Mouse (Mus musculus): ENCODE results near the gene Lce1h.
A peak's percentile ranks its signal among the peaks of the same experiment; 100 is the strongest.

Lce1h gene

GRCm38 (mm10) chr3:92764965-92765364 lies at the start of gene Lce1h:
Gene Lce1h, minus strand, starts transcription at chr3:92765065.
- no peak for DNase-seq (ENCODE audit: low read depth, low spot score)

- DNase-seq (ENCODE audit: low read depth, low spot score), result no peak
These were observed 42.9 kb upstream of the Lce1h start, which contains the start of gene Lce1k for GRCm38 (mm10) chr3:92807791-92808190. Gene Lce1k, minus strand, starts transcription at chr3:92807891.

GRCm38 (mm10) chr3:92790414-92790813 lies 25.5 kb upstream of the Lce1h start, which contains the start of gene Lce1j:
Gene Lce1j, minus strand, starts transcription at chr3:92790514.
- DNase-seq (ENCODE audit: low read depth, low spot score), result no peak

DNA sequence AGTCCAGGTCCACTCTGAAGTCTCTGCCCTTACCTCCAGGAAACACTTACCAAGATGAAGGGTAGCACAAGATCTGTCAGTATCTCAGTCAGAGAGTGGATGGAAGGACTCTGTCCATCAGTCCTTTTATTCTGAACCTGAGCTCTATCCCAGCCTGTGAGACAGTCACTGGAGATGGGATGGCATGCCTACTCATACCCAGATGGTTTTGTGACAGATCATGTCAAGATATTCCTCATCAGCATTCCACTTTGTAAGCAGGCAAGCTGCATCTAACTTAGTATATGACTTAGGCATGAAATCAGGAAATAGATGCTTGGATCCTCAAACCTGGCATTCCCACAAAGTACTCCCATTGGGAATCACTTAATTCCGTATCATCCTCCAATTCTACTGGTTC lies 13.9 kb upstream of the Lce1h start, which contains the start of gene Lce1i:
Lce1i (minus strand) TSS at position 101 of the 400 bp plus-strand sequence.
- no peak for DNase-seq (ENCODE audit: low read depth, low spot score)

DNA sequence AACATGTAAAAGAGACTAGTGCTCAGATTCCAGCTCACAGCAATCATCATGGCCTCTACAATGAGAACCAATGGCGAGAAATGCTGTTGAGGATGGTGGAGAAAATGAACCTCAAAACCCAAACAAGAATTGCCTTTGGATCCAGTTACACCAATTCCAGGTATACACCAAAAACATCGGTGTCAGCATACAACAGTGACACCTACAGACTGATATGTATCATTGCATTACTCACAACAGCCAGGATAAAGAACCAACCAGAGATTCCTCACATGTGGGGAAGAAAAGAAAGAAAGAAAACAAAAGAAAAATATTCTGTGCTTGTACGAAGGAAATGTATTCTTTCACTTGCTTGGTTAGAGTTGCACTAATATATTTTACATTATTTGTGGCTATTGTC lies 6.7 kb upstream of the Lce1h start:
- peak; percentile 46 for DNase-seq (ENCODE audit: low read depth, low spot score)

- DNase-seq (ENCODE audit: low read depth, low spot score), result peak; percentile 10
These were observed 11.7 kb downstream of the Lce1h start for GRCm38 (mm10) chr3:92753197-92753596.

DNA sequence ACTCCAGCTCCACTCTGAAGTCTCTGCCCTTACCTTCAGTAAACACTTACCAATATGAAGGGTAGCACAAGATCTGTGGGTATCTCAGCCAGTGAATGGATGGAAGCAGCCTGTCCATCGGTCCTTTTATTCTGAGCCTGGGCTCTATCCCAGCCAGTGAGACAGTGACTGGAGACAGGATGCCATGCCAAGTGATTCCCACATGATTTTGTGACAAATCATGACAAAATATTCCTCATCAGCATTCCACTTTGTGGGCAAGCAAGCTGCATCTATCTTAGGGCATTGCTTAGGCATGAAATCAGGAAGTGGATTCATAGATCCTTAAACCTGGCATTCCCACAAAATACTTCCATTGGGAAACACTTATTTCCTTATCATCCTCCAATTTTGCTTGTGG lies 12.6 kb downstream of the Lce1h start, which contains the start of gene Lce1g:
Lce1g (minus strand) TSS at position 101 of the 400 bp plus-strand sequence.
- DNase-seq (ENCODE audit: low read depth, low spot score), result no peak

- no peak for DNase-seq (ENCODE audit: low read depth, low spot score)
These were observed 25.9 kb downstream of the Lce1h start, which contains the start of gene Gm38119 for GRCm38 (mm10) chr3:92738996-92739395. Gene Gm38119, minus strand, starts transcription at chr3:92739096.

GRCm38 (mm10) chr3:92722631-92723030 lies 42.2 kb downstream of the Lce1h start:
- DNase-seq (ENCODE audit: low read depth, low spot score), result peak; percentile 28

DNA sequence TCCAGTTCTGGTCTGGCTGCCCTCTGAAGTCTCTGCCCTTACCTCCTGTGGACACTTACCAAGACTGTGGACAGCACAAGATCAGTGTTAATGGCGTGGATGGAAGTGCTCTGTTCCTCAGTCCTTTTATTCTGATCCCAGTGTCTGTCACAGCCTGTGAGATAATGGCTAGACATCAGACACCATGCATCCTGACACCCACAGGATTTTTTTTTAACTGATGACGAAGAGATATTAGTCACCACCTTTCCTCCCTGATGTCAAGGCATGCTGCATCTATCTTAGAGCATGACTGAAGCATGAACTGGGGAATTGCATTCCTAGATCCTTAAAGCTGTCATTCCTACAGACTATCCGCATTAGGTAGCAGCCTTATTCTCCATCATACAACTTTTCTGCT lies 44.6 kb downstream of the Lce1h start, which contains the start of gene Lce1f:
Lce1f (minus strand) TSS at position 101 of the 400 bp plus-strand sequence.
- DNase-seq (ENCODE audit: low read depth, low spot score), result no peak

DNA sequence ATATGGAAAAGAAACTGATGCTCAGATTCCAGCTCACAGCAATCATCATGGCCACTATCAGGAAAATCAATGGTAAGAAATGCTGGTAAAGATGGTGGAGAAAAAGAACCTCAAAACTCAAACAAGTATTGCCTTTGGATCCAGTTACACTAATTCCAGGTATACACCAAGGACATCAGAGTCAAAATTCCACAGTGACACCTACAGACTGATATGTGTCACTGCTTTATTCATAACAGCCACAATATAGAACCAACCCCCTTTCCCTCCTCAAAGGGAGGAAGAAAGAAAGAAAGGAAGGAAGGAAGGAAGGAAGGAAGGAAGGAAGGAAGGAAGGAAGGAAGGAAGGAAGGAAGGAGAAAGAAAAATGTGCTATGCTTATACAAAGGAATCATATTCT lies 49.7 kb downstream of the Lce1h start:
- DNase-seq (ENCODE audit: low read depth, low spot score), result peak; percentile 4
